Mouse (Mus musculus): ENCODE measurements around the gene Arhgap11a. TPM values are rescaled to one million over a fixed set of nuclear protein-coding genes. Genes with fewer than 3 reads are reported as not detected.

Arhgap11a gene
- polyA plus RNA-seq, 1 experiment from 2014 or later = 24.1 TPM

DNA sequence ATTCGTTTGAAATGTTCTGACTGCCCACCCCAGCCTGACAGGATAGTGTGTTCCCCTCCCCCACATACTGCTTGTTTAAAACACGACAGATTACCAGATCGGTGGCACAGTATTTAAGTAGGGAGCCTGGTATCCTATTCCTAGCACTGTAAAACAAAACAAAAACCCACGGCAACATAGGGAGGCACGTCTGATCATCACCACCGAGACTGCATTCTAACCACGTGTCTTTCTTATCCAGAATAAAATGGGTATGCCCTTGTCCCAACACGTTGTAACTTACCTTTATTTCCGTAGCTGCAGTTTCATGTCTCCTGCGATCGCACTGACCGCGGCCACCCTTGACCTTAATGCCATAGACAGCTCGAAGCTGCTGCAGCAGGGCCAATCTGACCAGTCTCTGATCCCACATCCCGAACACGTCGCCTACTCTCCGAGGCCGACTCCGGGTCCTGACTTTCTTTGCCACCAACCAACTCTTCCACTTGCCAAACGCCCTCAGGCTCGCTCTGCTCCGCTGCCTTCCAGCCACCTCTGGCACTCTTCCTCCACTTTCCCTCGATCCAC is 700 bp downstream of the Arhgap11a start:
- H3K9me3 ChIP-seq (replicated peaks; ENCODE audit: control insufficient read depth, low read length) = no peaks in the 10 kb centered on the region
- H3K36me3 ChIP-seq (ENCODE audit: control insufficient read depth, insufficient read depth, low read length) = 0 out of 2 replicates have a peak, but pooled peaks cover 8% of the 10 kb centered on the region
- 0 out of 2 replicates have a peak, but pooled peaks have one; percentile 6 for ATAC-seq (ENCODE audit: insufficient read depth, low FRiP score)
- peaks cover 30% of the 10 kb centered on the region for H3K4me1 ChIP-seq (ENCODE audit: control insufficient read depth, insufficient read depth, low read length)
- H3K27ac ChIP-seq (ENCODE audit: low read length) = peak overlapping the region; percentile 68
- under 1% methylated on average over 24 of the region's 24 CpGs for WGBS
- H3K9ac ChIP-seq (ENCODE audit: low read length) = peak overlapping the region; percentile 81
- peak overlapping the region; percentile 85 for H3K4me3 ChIP-seq (replicated peaks; ENCODE audit: low read length)
- peak overlapping the region; percentile 72 for H3K4me2 ChIP-seq (ENCODE audit: low read depth, low read length)
- H3K27me3 ChIP-seq (ENCODE audit: control insufficient read depth, insufficient read depth, low read length) = no peaks in the 10 kb centered on the region

DNA sequence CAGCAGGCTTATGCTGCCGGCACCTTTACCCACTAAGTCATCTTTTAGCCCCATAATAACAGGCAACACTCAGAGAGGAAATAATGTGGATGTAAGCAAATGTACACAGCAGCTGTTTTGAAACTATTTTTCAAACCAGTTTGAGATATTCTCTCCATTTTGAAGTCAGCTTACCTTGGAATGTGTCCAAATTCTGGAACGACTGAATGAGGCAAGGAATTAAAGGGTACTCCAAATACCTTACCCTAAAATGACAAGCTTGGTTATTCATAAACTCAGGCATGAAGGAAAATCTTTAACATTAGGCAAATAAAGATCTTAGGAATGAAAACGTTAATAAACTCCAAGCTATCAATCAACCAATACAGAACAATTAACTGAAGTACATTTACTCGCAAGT is 3.4 kb downstream of the Arhgap11a start:
- no peak for ATAC-seq (ENCODE audit: insufficient read depth, low FRiP score)
- whole genome bisulfite sequencing = 49% methylated on average over 4 of the region's 4 CpGs
- H3K9ac ChIP-seq (ENCODE audit: low read length) = no peak overlapping the region
- no peak overlapping the region for H3K4me3 ChIP-seq (replicated peaks; ENCODE audit: low read length)
- no peaks in the 10 kb centered on the region for H3K27me3 ChIP-seq (ENCODE audit: control insufficient read depth, insufficient read depth, low read length)
- no peak overlapping the region for H3K4me2 ChIP-seq (ENCODE audit: low read depth, low read length)
- H3K27ac ChIP-seq (ENCODE audit: low read length) = no peak overlapping the region
- peaks cover 30% of the 10 kb centered on the region for H3K4me1 ChIP-seq (ENCODE audit: control insufficient read depth, insufficient read depth, low read length)
- H3K36me3 ChIP-seq (ENCODE audit: control insufficient read depth, insufficient read depth, low read length) = peaks cover 8% of the 10 kb centered on the region; the same call in 1 of the 2 replicates
- H3K9me3 ChIP-seq (replicated peaks; ENCODE audit: control insufficient read depth, low read length) = no peaks in the 10 kb centered on the region

DNA sequence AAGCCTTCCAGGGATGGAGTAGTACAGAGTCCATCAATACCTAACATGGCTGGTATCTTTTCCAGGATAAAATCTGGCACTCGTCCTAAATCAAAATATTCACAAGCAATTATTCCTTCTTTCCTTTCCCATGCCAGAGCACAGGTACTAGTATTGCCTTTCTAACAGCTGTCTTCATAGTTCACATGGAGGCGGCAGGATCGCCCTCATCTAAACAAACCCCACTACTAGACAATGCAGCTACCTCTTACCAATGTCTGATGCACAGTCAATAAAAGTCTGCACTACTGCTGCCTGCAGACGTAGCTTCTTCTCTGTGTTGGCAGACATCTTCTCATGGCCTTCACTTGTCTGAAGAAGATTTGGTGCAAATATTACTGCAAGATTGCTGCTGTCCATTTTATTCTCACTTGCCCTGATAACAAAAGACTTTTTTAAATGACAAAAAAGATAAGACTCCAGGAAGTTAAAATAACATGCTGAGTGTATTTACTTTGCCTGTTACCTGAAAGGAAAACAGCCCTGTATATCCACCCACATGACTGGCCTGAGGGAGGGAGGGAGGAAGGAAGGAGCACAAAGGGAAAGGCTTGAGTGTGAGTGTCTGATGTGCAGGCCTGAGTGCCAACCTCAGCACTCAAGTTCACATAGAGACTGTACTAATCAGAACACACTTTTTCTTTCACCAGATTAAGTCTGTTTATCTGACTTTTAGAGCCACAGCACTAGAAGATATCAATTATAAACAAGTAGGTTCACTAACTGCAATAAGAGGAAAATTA is 6.6 kb downstream of the Arhgap11a start:
- Histone ChIP-seq H3K36me3 (ENCODE audit: control insufficient read depth, insufficient read depth, low read length) (peaks cover 8% of the 10 kb centered on the region; the same call in 1 of the 2 replicates), H3K27me3 (ENCODE audit: control insufficient read depth, insufficient read depth, low read length) (no peaks in the 10 kb centered on the region), H3K27ac (ENCODE audit: low read length) (no peak overlapping the region), H3K9ac (ENCODE audit: low read length) (no peak overlapping the region), H3K4me3 (replicated peaks; ENCODE audit: low read length) (no peak overlapping the region), H3K4me2 (ENCODE audit: low read depth, low read length) (no peak overlapping the region), H3K9me3 (replicated peaks; ENCODE audit: control insufficient read depth, low read length) (no peaks in the 10 kb centered on the region), H3K4me1 (ENCODE audit: control insufficient read depth, insufficient read depth, low read length) (peaks cover 22% of the 10 kb centered on the region)
- peak; percentile 67; the same call in 1 of the 2 replicates for ATAC-seq (ENCODE audit: insufficient read depth, low FRiP score)
- 84% methylated on average over 4 of the region's 4 CpGs for WGBS

DNA sequence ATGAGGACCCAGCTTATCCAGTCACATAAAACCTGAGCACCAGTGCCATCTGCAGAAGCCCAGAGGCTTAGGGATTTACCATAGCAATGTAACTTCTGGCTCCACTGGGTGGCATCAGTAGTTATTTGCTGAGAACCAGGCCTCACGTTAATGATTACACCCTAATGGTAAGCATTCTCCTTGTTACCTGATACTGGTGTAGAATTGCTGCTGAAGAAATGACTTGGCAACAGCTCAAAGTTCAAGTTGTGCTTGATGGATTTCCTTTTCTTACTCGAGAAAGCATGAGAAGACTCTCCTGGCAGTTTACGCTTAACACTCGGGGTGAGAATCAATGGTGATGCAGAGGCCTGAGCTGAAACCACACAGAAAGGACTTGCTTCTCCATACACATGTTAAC is 9.0 kb downstream of the Arhgap11a start:
- Histone ChIP-seq H3K9ac (ENCODE audit: low read length) (no peak overlapping the region), H3K4me3 (replicated peaks; ENCODE audit: low read length) (no peak overlapping the region), H3K9me3 (replicated peaks; ENCODE audit: control insufficient read depth, low read length) (no peaks in the 10 kb centered on the region), H3K27me3 (ENCODE audit: control insufficient read depth, insufficient read depth, low read length) (no peaks in the 10 kb centered on the region), H3K36me3 (ENCODE audit: control insufficient read depth, insufficient read depth, low read length) (peaks cover 17% of the 10 kb centered on the region; the same call in 1 of the 2 replicates), H3K4me1 (ENCODE audit: control insufficient read depth, insufficient read depth, low read length) (0 out of 2 replicates have a peak, but pooled peaks cover 2% of the 10 kb centered on the region), H3K4me2 (ENCODE audit: low read depth, low read length) (no peak overlapping the region), H3K27ac (ENCODE audit: low read length) (no peak overlapping the region)
- ATAC-seq (ENCODE audit: insufficient read depth, low FRiP score) = peak; percentile 82
- WGBS = 51% methylated on average over 4 of the region's 4 CpGs

DNA sequence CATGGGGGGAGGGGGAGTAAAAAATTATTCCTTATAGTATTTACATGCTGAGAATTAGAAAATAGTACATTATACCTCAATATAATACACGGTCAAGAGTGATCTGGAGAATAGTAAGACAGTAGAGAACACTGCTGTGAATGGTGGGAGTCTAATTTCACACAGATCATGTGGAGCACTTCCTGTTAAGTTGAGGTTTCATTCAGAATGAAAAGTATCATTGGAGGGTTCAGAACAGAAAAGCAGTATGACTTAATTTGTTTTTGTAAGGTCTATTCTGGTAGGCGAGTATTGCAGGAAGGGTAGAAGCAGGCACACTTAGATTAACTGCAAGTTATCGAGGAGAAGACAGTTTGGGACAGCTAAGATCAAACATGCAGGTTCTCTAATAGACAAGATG is 13.2 kb downstream of the Arhgap11a start:
- Histone ChIP-seq H3K9ac (ENCODE audit: low read length) (no peak overlapping the region), H3K36me3 (ENCODE audit: control insufficient read depth, insufficient read depth, low read length) (peaks cover 26% of the 10 kb centered on the region), H3K4me1 (ENCODE audit: control insufficient read depth, insufficient read depth, low read length) (no peaks in the 10 kb centered on the region), H3K4me3 (replicated peaks; ENCODE audit: low read length) (no peak overlapping the region), H3K4me2 (ENCODE audit: low read depth, low read length) (no peak overlapping the region), H3K27ac (ENCODE audit: low read length) (no peak overlapping the region), H3K27me3 (ENCODE audit: control insufficient read depth, insufficient read depth, low read length) (no peaks in the 10 kb centered on the region), H3K9me3 (replicated peaks; ENCODE audit: control insufficient read depth, low read length) (no peaks in the 10 kb centered on the region)
- 88% methylated on average over 3 of the region's 3 CpGs for WGBS
- ATAC-seq (ENCODE audit: insufficient read depth, low FRiP score) = no peak

DNA sequence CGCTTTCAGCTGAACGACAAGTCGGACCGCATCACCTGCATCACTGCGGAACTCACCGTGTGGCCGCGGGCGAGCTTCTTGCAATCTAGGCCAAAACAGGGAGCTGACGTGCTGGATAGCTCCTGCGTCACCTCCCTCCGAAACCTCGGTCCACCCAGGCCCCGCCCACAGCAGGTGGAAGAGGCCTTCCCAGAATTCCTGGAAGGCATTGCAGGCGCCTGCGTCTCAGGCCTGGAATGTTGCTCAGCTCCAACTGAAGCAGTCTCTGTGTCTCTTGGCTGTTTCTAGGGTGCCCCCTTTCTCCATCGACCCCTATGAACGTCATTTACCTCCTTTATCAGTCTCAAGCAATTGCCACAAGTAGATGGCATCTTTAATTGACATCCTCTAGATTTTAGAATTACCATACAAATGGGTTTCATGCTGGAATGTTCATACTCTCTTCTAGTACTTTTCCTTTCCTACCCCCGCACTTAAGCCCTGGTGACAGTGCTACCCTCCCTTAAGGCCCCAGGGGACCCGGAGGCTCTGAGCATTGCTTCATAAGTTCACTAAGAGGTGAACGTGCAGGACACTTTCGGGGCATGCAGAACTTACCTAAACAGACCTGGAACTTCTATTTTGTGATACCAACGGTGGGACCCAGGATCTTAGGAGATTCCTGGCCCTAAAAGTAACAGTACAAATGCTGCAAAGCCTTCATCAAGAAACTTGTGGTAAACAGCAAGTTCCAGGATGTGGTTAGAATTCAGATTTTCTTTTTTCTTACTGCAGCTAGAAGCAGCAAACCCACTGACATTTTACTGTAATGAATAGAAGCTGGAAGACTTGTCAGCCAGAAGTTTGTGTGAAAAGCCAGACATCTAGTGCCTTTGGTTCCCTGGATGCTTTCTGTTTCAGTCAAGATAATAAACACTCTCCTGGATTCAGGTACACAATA is 19.2 kb downstream of the Arhgap11a start, which contains the start of gene Scg5:
Gene Scg5, minus strand, starts transcription at position 179 of the 940 bp plus-strand sequence.
- H3K36me3 ChIP-seq (ENCODE audit: control insufficient read depth, insufficient read depth, low read length) = peaks cover 15% of the 10 kb centered on the region; the same call in 1 of the 2 replicates
- no peaks in the 10 kb centered on the region for H3K9me3 ChIP-seq (replicated peaks; ENCODE audit: control insufficient read depth, low read length)
- H3K9ac ChIP-seq (ENCODE audit: low read length) = peak within 1 kb of the TSS; percentile 50
- peak within 1 kb of the TSS; percentile 34 for H3K4me3 ChIP-seq (replicated peaks; ENCODE audit: low read length)
- peaks cover 11% of the 10 kb centered on the region for H3K4me1 ChIP-seq (ENCODE audit: control insufficient read depth, insufficient read depth, low read length)
- no peaks in the 10 kb centered on the region for H3K27me3 ChIP-seq (ENCODE audit: control insufficient read depth, insufficient read depth, low read length)
- H3K27ac ChIP-seq (ENCODE audit: low read length) = 0 out of 2 replicates have a peak within 1 kb of the TSS, but pooled peaks have one; percentile 26
- WGBS = 11% methylated on average over 23 of the region's 23 CpGs
- ATAC-seq (ENCODE audit: insufficient read depth, low FRiP score) = peak; percentile 89
- peak within 1 kb of the TSS; percentile 58 for H3K4me2 ChIP-seq (ENCODE audit: low read depth, low read length)

DNA sequence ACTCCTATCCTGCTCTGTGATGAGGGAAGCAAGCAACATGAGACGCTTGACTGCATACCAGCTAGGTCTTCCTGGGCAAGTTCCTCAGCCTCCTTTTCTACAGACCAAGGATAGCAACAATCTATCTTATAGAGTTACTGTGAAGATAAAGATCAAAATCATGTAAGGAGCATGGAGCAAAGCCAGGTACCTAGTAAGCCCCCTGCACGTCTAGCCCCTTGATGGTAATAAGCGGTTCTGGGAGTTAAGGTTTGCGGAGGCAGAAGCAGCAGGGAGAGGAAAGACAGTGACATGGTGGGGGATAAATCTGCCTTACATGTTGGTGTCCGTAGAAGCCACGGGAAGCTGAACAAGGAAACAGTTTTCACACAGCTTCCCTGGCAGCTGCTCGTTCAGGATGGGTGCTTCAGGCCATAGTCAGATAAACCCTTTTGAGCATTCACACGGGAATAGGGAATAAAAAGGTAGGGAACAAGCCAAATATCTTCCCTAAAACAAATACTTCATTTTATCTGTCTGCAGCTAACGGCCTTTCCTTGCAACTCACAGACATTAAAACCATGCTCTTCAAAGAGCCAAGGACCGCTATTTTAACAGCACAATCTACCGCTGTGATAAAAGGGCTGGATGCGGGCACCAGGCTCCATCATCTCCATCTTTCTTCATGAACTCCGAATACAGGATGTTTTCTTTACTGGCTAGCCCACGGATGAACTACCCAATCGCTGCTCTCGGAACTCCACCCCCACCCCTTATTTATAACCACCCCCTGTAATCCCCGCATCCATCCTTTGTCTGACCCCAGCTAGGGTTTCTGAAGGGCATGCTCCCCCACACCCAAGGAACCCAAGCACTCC is 20.1 kb downstream of the Arhgap11a start:
- Histone ChIP-seq H3K9me3 (replicated peaks; ENCODE audit: control insufficient read depth, low read length) (no peaks in the 10 kb centered on the region), H3K4me2 (ENCODE audit: low read depth, low read length) (peak overlapping the region; percentile 58), H3K4me3 (replicated peaks; ENCODE audit: low read length) (peak overlapping the region; percentile 34), H3K9ac (ENCODE audit: low read length) (peak overlapping the region; percentile 35), H3K27me3 (ENCODE audit: control insufficient read depth, insufficient read depth, low read length) (no peaks in the 10 kb centered on the region), H3K4me1 (ENCODE audit: control insufficient read depth, insufficient read depth, low read length) (peaks cover 11% of the 10 kb centered on the region), H3K36me3 (ENCODE audit: control insufficient read depth, insufficient read depth, low read length) (0 out of 2 replicates have a peak, but pooled peaks cover 6% of the 10 kb centered on the region), H3K27ac (ENCODE audit: low read length) (no peak overlapping the region)
- 24% methylated on average over 17 of the region's 17 CpGs for whole genome bisulfite sequencing
- peak; percentile 74; the same call in 1 of the 2 replicates for ATAC-seq (ENCODE audit: insufficient read depth, low FRiP score)

DNA sequence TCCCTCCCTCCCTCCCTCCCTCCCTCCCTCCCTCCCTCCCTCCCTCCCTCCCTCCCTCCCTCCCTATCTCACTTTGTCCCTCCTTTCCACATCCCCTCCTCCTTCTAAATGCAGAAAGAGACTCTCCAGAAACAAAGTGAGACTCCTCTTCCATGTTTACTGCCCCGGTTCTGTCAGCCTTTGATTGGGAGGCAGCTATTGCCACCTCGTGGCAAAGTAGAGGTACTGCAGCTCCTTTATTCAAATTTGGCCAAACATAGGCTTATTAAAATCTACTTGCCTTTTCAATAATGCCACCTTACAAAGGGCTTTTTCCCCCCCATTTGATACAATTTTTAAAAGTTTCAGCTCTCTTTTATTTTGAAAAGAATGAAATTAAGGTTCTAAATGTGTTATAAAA is 24.6 kb downstream of the Arhgap11a start:
- WGBS = 3% methylated on average over 2 of the region's 2 CpGs
- ATAC-seq (ENCODE audit: insufficient read depth, low FRiP score) = no peak

More for the DNA sequence above, 24.6 kb downstream of the Arhgap11a start:
- H3K4me3 ChIP-seq (replicated peaks; ENCODE audit: low read length) = no peak overlapping the region
- H3K4me1 ChIP-seq (ENCODE audit: control insufficient read depth, insufficient read depth, low read length) = peaks cover 13% of the 10 kb centered on the region
- H3K36me3 ChIP-seq (ENCODE audit: control insufficient read depth, insufficient read depth, low read length) = no peaks in the 10 kb centered on the region
- no peak overlapping the region for H3K9ac ChIP-seq (ENCODE audit: low read length)
- H3K27ac ChIP-seq (ENCODE audit: low read length) = no peak overlapping the region
- no peaks in the 10 kb centered on the region for H3K9me3 ChIP-seq (replicated peaks; ENCODE audit: control insufficient read depth, low read length)
- H3K27me3 ChIP-seq (ENCODE audit: control insufficient read depth, insufficient read depth, low read length) = no peaks in the 10 kb centered on the region
- no peak overlapping the region for H3K4me2 ChIP-seq (ENCODE audit: low read depth, low read length)
